Mouse (Mus musculus) left cerebral cortex, adult 18-20 months (tissue): Measurements from ENCODE around the gene Zglp1. TPM values are rescaled to one million over a fixed set of nuclear protein-coding genes. Genes with fewer than 3 reads are reported as not detected.
A peak's percentile ranks its signal among the peaks of the same experiment; 100 is the strongest.
"Not testable (repeated sequence)": the region's sequence is repeated elsewhere in the genome, so short reads cannot be mapped to it uniquely, and the experiment has no call there.

Source experiments
- DNase-seq, 2 experiments: peaks; one replicate each; pipeline ENCODE4 v3.0.0; 2021 to 2022; ENCODE audit warnings: low spot score in 2 of 2, mixed read lengths in 1 of 2
- total RNA-seq, 2 experiments: library from RNA; stranded (reverse); gene quantifications; 2 replicates each; pipeline ENCODE4 v1.2.3; 2021

The Zglp1 gene
- total RNA-seq, 2 experiments from 2014 or later: not detected

DNA sequence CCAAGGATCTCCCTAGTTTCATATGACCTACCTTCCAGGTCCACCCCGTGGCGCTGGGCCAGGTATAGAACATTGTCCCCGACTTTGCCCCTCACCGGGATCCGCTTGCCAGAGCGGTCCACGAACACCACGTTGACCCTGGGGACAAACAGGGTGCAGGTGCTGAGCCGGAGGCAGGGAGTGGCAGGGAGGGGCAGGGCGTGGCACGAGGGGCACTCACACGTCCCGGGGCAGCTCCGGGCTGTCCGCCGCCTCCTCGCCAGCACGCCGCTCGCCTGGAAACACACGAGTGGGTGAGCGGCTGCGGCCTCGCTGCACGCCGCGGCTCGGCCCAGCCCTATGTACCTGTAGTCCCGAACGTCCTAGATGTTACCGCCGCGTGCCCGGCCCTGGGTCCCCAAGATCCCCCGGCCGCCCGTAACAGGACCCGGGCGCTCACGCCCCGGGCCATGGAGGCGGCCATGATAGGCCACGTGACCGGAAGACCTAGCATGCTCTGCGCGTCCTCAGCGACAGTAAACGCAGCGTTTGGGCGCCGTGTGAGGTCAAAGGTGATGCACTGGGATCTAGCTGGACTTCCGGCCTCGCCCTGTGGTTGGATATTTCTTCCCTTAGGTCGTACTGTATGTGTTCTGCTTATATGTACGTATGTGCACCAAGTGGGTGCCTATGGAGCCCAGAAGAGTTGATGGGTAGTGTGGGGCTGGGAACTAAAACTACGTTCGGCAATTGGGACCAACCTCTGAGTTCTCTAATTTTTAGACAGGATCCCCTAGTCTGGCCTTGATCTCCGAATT is 6.3 kb upstream of the Zglp1 start, which contains the start of the genes Gm49373 and Fdx1l:
Gene Gm49373, minus strand, starts transcription at position 53 of the 797 bp plus-strand sequence.
Gene Fdx1l, minus strand, starts transcription at position 571 of the 797 bp plus-strand sequence.
- DNase-seq: peak; percentile 93

DNA sequence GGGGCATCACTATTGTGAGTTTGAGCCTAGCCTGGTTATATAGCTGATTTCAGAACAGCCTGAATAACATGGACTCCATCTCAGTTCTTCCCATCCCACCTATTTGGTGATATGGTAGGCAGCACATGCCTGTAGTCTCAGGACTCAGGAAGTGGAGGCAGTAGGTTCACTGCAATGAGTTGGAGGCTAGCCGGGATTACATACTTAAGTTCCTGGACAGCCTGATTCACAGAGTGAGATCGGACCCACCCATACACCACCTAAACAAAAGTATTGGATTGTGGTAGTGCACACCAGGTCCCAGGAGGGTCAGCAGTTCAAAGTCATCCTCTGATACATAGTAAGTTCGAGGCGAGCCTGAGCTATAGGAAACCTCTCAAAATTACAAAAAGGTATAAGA is 5.7 kb upstream of the Zglp1 start:
- no peak for DNase-seq

DNA sequence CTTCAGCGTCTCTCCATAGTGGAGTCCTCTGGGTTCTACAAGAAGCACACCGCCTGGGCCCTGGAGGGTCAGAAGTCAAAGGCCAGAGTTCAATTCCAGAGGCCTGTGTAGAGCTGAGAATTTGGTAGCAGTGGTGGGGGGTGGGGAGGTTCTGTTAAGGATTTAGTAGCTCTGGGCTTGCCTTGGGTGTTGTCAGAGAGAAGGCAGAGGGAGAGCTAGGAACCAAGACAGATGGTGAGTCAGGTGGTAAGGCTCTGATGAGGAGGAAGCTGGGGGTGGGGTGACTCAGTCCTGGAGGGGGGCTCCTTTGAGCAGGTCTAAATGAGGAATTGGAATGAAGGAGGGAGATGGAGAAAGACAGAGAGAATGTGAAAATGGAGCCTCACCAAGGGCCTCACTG is 4.0 kb downstream of the Zglp1 start:
- DNase-seq: peak; percentile 77 to 81

DNA sequence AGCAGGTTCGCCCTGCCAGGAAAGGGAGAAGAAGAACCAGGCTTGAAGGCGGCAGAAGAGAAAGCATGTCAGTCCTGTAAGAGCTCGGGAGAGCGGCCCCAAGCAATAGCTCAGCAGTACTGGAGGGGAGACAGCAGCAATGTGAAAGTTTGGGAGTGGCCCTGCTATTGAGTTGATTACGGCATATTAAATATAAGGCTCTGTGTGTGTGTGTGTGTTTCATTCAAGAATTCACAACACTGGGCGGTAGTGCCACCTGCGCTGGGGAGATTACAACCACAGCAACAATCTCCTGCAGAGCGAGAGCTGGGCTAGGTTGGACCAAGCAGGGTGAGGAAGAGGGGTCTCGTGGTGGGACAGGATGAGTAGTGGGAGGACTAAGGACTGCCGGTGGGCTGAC is 15.3 kb downstream of the Zglp1 start:
- no peak for DNase-seq

DNA sequence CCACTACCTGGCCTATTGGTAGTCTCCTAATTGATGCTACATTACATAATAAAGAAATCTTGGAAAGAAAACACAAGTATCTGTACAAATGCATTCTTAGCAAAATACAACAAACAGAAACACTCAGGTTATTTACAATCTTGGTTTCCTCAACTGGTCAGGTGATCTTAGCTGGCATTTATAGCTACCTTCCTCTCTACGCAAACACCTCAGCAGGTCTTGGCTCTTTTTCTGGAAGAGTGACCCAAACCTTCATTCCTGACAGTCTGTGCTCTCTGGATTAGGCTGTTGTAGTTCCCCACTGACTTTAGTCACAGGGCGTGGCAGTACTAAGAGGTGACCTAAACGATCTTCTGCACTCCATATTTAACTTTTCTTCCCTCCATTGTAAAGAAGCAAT is 21.7 kb downstream of the Zglp1 start:
- no peak for DNase-seq

DNA sequence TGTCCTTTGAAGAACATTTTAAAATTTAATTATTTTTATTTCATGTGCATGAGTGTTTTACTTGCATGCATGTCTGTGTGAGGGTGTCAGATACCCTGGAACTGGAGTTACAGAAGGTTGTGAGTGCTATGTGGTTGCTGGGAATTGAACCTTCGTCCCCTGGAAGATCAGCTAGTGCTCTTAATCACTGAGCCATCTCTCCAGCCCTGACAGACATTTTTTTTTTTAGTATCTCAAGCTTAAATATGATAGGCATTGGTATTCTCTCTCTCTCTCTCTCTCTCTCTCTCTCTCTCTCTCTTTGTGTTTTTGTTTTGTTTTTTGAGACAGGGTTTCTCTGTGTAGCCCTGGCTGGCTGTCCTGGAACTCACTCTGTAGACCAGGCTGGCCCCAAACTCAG is 22.1 kb downstream of the Zglp1 start:
- not testable (repeated sequence) for DNase-seq

DNA sequence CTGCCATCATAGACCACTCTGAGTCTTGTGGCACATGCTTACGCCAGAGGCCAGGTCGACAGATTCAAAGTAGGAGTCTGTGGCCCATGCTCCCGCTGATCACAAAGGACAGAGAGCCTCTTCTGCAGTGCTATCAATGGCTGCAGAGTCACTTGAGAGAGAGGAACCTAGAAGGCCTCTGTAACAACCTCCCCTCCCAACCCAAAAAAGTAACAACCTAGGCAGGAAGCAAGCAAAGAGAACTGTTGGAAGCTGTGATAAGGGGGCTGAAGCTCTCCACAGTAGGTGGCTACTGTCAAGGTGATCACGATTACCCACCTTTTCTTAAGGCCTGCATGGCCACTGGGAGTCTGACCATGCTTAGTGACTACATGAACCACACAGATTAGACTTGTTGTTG is 23.3 kb downstream of the Zglp1 start:
- DNase-seq: no peak

DNA sequence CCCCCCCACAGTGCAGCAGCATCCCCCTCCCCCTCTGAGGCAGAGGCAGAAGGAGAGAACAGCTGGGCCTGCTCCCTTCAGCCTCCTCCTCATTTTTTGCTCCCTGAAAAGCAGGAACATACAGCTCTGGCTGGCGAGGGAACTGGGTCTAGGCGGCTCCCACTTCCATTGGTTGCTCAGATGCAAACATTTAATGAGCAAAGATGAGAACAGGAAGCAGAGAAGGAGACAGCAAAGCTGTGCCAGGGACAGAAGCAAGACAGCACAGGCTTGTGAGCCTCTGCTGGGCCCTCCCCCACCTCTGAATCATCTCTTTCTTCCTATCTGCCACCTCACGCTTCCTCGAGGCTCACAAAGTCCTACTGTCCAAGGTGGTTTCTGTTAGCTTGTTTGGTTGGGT is 25.6 kb downstream of the Zglp1 start:
- DNase-seq: peak; percentile 71 to 80

DNA sequence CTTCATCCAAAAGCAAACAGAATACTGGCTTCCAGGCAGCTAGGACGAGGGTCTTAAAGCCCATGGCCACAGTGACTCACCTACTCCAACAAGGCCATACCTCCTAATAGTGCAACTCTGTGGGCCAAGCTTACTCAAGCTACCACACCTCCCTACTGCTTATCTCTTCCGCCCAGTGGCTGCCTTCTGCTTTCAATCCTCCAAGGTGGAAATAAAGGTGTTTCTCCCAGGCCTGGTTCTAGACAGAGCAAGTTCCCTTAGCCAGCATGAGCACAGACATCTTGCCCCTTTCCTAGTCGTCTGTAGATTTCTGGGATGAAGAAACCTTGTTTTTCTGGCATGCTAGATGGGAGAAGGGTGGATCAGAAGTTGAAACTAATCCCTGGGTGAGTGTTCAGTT is 27.1 kb downstream of the Zglp1 start:
- no peak for DNase-seq

DNA sequence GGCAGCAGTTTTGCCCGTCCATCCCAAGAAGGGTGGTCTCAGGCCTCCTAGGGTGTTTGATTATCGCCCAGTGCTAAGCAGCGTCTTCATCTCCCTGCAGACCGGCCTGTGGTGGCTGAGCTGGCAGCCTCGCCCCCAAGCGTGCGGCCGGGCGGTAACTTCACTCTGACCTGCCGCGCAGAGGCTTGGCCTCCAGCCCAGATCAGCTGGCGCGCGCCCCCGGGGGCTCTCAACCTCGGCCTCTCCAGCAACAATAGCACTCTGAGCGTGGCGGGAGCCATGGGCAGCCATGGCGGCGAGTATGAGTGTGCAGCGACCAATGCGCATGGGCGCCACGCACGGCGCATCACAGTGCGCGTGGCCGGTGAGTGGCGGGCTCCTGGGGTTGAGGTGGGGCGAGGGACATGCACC is 29.4 kb downstream of the Zglp1 start:
- DNase-seq: peak in 1 of 2 experiments; percentile 51

DNA sequence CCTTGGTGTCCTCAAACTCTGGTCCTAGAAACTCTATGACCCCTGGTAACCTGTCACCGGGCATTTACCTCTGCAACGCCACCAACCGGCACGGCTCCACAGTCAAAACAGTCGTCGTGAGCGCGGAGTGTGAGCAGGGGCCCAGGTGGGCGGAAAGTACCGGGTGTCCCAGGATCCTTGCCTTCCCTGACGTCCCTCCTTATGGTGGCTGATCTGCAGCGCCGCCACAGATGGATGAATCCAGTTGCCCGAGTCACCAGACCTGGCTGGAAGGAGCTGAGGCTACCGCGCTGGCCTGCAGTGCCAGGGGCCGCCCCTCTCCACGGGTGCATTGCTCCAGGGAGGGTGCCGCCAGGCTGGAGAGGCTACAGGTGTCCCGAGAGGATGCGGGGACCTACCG is 30.2 kb downstream of the Zglp1 start:
- peak; percentile 21 to 47 for DNase-seq

DNA sequence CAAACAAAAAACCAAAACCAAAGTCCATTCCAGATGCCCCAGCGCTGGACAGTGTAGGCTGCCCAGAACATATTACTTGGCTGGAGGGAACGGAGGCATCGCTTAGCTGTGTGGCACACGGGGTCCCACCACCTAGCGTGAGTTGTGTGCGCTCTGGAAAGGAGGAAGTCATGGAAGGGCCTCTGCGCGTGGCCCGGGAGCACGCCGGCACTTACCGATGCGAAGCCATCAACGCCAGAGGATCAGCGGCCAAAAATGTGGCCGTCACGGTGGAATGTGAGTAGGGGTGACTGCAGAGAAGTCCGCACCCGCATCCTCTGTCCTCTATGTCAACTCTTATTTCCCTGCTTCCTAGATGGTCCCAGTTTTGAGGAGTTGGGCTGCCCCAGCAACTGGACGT is 30.7 kb downstream of the Zglp1 start:
- no peak for DNase-seq

DNA sequence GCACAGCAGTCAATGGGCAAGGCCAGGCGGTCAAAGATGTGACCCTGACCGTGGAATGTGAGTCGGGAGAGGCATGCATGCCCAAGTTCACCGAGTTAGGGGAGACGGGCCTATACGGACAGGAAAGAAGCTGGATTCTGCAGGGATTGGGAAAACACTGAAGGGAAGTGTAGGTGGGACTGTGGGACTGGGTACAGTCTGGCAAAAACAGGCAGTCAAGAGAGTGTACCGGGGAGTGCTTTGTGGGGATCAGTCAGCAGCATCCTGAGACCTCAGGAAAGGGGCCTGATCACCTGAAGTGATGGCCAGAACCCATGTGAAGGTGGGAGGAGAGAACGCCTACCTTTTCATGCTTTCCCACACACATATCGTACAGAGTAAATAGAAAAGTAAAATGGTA is 31.3 kb downstream of the Zglp1 start:
- DNase-seq: peak in 1 of 2 experiments; percentile 12

DNA sequence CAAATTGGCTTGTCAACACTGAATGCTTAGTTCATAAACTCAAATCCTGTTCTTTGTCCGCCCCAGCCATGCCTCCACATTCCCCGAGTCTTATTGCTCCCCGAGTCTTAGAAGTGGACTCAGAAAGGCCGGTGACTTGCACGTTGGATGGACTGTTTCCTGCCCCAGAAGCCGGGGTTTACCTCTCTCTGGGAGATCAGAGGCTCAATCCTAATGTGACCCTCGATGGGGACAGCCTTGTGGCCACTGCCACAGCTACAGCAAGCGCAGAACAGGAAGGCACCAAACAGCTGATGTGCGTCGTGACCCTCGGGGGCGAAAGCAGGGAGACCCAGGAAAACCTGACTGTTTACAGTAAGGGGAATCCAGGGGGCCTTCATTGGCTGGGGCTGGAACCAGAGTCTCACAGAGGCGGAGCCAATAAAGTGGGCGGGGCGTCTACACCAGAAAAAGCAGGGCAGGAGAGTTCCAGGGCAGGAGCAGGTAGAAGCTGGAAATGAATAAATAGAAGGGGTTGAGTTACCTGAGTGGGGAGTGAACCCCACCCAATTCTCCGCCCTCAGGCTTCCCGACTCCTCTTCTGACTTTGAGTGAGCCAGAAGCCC is 32.3 kb downstream of the Zglp1 start:
- no peak for DNase-seq

DNA sequence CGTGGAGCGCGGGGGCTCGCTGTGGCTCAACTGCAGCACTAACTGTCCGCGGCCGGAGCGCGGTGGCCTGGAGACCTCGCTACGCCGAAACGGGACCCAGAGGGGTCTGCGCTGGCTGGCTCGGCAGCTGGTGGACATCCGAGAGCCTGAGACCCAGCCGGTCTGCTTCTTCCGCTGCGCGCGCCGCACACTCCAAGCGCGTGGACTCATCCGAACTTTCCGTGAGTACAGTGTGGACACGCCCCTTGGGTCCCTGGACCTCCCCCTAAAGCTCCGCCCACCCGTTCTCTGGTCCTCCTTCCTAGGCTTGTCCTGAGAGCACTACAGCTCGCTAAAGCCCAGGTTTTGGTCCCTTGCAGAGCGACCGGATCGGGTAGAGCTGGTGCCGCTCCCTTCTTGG is 33.8 kb downstream of the Zglp1 start:
- peak; percentile 67 to 69 for DNase-seq

DNA sequence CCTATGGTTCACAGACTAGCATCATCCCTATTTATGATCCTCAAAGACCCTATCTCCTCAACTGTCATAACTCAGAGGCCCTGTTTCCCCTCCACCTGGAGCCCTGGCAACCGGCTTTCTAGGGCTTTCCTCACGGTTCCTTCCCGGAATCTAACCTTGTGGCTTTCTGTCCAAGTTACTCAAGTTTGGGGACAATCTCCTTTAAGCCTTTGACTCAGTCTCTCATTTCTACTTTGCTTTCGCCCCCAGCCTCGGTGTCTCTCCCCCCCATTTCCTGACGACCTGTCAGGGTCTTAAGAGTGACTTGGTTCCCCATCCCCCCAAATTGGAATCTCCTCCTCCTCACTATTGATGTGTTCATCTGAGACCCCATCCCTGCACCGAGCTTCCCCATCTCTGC is 34.4 kb downstream of the Zglp1 start:
- DNase-seq: peak in 1 of 2 experiments; percentile 11

DNA sequence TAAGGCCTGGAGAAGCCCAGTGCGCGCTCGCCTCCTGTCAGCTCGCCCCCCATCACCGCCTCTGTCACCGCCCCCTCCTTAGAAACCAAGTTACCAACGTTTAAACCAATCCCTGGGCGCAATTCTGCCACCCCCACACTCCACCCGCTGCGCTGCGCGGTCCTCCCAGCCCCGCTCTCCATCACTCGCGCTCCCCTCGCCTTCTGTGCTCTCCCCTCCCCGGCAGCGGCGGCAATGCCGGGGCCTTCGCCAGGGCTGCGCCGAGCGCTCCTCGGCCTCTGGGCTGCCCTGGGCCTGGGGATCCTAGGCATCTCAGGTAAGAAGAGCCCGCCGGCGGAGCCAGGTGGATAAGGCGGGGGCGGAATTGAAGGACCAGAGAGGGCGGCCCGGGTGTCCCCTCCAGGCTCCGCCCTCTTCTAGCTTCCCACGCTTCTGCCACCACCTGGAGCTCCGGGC is 35.0 kb downstream of the Zglp1 start, which contains the start of gene Icam5:
Gene Icam5, plus strand, starts transcription at position 178 of the 456 bp plus-strand sequence.
- peak; percentile 84 to 90 for DNase-seq

DNA sequence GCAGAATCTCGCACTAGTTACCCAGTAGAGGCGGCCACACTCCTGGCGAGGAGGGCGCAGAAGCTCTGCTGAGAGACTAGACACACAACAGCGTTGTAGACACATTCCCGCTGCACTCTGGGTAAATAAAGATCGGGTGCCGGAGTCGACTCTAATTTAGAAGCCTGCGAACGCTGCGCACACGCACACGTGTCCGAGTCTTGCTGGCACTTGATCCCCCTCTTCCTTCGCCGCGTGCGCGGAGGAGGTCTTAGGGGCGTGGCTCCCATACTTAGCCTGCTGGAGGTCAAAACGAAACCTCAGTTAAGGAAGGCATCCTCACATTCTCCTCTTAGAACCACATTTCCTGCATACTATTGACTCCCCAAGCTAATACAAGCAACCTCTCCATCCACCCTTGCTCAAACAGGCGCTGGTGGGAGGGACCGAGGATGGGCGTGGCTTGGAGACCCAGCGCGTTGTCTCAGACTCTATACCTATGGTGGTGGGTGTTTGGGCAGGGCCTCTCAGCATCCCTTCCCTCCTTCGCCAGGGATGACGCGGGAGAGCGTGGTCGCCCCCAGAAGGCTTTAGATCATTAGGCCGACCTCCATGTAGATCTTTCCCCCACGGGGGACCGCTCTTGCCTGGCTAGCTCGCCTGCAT is 35.5 kb downstream of the Zglp1 start:
- DNase-seq: peak; percentile 68 to 82

DNA sequence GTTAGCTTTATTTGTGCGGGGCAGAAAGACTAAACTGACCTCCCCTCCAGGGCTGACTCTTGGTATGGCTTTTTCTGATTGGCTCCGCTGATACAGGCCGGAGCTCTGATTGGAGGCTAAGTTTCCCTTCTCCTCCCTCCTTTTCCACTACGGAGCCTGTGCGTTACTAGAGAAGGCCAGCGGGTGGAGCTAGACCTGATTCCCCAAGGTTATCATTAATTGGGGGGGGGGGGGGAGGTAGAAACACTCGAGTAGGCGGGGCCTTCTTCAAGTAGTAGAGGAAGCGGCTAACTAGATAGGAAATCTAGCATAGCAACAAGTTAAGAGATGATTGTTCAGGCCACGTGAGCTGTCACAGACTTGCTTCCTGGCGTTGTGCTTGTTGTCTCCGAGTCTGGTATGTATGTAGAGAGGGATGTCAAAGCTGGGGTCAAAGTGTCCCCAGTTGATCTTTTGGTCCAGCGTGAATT is 36.1 kb downstream of the Zglp1 start:
- DNase-seq: peak; percentile 75 to 81

DNA sequence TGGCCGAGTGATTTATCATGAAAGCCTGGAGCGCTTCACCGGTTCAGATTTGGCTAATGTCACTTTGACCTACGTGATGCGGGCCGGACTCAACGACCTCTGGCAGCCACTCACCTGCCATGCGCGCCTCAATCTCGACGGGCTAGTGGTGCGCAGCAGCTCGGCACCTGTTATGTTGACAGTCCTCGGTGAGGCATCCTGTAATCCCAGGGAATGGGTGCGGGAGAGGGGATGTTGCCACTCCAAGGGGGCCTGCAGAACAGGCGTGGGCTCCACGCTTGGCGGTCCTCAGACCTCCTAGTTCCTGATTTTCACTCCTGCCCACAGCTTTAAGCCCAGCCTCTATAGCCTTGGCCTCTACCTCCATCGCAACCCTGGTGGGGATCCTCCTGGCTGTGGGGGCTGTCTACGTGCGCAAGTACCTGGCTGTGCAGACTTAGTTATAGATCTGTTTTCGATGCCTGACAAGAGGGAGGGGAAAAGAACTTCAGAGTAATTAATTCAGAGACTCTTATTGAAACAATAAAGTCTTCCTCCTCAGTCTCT is 36.8 kb downstream of the Zglp1 start:
- no peak for DNase-seq

DNA sequence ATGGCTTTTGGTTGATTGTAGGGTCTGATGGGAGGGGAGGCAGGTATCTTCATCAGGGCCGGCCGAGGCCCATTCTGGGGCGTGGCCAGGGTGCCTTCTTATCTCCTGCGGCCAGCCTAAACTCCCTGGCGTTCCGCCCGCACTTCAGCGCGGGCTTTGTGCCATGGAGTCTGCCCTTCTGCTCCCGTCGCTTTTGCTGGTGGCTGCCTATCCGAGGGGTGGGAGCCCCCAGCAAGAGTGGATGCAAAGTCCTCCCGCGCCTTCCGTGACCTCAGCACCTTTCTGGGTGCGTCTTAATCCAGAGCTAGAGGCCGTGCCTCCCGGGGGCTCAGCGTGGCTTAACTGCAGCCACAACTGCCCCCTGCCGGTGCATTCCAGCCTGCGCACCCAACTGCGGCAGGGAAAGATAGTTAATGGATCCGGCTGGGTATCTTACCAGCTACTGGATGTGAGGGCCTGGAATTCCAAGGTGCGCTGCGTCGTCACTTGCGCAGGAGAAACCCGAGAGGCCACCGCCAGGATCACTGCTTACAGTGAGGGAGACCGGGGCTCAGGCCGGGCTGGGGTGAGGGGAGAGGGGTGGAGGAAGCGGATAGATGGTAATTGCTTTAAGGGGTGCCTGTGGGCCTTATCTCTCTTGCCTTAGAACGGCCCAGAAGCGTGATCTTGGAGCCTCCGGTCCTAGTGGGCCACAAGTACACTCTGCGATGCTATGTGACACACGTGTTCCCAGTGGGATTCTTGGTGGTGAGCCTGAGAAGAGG is 37.4 kb downstream of the Zglp1 start, which contains the start of gene Icam4:
Gene Icam4, plus strand, starts transcription at position 83 of the 764 bp plus-strand sequence.
- DNase-seq: peak; percentile 76 to 81
